Mouse (Mus musculus) forebrain, embryonic 11.5 days (tissue): ENCODE measurements around the gene Mcm6. TPM values are rescaled to one million over a fixed set of nuclear protein-coding genes. Genes with fewer than 3 reads are reported as not detected.

Source experiments
- ATAC-seq: fragments of 200-750 bp; cut with Nextera tagmentation; replicated peaks from 2 replicates; pipeline ENCODE4 v1.8.0; 2017; ENCODE audit warnings: moderate TSS enrichment; ENCODE audit not compliant: low FRiP score
- DNase-seq: peaks from one replicate; pipeline ENCODE4 v3.0.0-alpha.2; 2017; ENCODE audit warnings: low spot score
- H3K27ac ChIP-seq: fragments of 300-500 bp; sonication (generic); 2 replicates; pipeline ENCODE4 v1.5.1; 2014; ENCODE audit warnings: low read depth, low read length
- H3K27me3 ChIP-seq: fragments of 300-500 bp; sonication (generic); 2 replicates; pipeline ENCODE4 v1.6.1; 2014; ENCODE audit warnings: mild to moderate bottlenecking, low read length, mixed read lengths; ENCODE audit not compliant: control insufficient read depth, insufficient read depth
- H3K36me3 ChIP-seq: fragments of 300-500 bp; sonication (generic); 2 replicates; pipeline ENCODE4 v1.6.1; 2014; ENCODE audit warnings: mild to moderate bottlenecking, low read length, moderate library complexity, mixed read lengths; ENCODE audit not compliant: control insufficient read depth, insufficient read depth
- H3K4me1 ChIP-seq: fragments of 300-500 bp; sonication (generic); replicated peaks from 2 replicates; pipeline ENCODE4 v1.6.1; 2014; ENCODE audit warnings: low read length, mixed read lengths; ENCODE audit not compliant: control insufficient read depth, insufficient read depth
- H3K4me2 ChIP-seq: fragments of 300-500 bp; sonication (generic); 2 replicates; pipeline ENCODE4 v1.6.1; 2014; ENCODE audit warnings: low read depth, mild to moderate bottlenecking, low read length, moderate library complexity, mixed read lengths; ENCODE audit not compliant: severe bottlenecking
- H3K4me3 ChIP-seq: fragments of 300-500 bp; sonication (generic); 2 replicates; pipeline ENCODE4 v1.5.1; 2014; ENCODE audit warnings: low read depth, low read length
- H3K9ac ChIP-seq: fragments of 300-500 bp; sonication (generic); 2 replicates; pipeline ENCODE4 v1.6.1; 2014; ENCODE audit warnings: low read length
- H3K9me3 ChIP-seq: fragments of 300-500 bp; sonication (generic); 2 replicates; pipeline ENCODE4 v1.6.1; 2016; ENCODE audit warnings: low read length, mixed read lengths; ENCODE audit not compliant: control insufficient read depth
- WGBS: fragments of 180-500 bp; shearing (Covaris S2); extraction: QIAGEN DNeasy Blood & Tissue Kit; methylation state at CpG from one replicate; pipeline ENCODE4 v1.1.7; 2014; 5-methylcytosine and 5-hydroxymethylcytosine counted together
- polyA plus RNA-seq: library from polyadenylated mRNA; unstranded; fragments of >200 nt; fragmentation: Nextera tagmentation; extraction: Ambion mirVana; gene quantifications from 2 replicates; pipeline ENCODE4 v1.2.1, GENCODE M21; 2014

Gene Mcm6
- polyA plus RNA-seq: 343 and 344 TPM in 2 replicates

GRCm38 (mm10) chr1:128359554-128360376 is at the start of gene Mcm6:
Gene Mcm6 (minus strand): TSS chr1:128359664.
- H3K27ac ChIP-seq: peak within 1 kb of the TSS; percentile 79
- H3K9me3 ChIP-seq: no peaks in the 10 kb centered on the region
- peaks cover 2% of the 10 kb centered on the region; the same call in 1 of the 2 replicates for H3K36me3 ChIP-seq
- H3K4me3 ChIP-seq: peak within 1 kb of the TSS; percentile 88
- 3% methylated on average over 38 of the region's 38 CpGs for WGBS
- DNase-seq: peak; percentile 96
- peak within 1 kb of the TSS; percentile 62 for H3K4me2 ChIP-seq
- ATAC-seq: peak; percentile 99
- H3K27me3 ChIP-seq: no peaks in the 10 kb centered on the region
- H3K9ac ChIP-seq: peak within 1 kb of the TSS; percentile 92
- H3K4me1 ChIP-seq: 0 out of 2 replicates have a peak, but pooled peaks cover 2% of the 10 kb centered on the region

GRCm38 (mm10) chr1:128406846-128407245 is 47.4 kb upstream of the Mcm6 start:
- peaks cover 2% of the 10 kb centered on the region; the same call in 1 of the 2 replicates for H3K4me1 ChIP-seq
- H3K9ac ChIP-seq: no peak overlapping the region
- no peak overlapping the region for H3K4me3 ChIP-seq
- DNase-seq: no peak
- H3K27ac ChIP-seq: 0 out of 2 replicates have a peak overlapping the region, but pooled peaks have one; percentile 46
- H3K9me3 ChIP-seq: no peaks in the 10 kb centered on the region
- H3K4me2 ChIP-seq: no peak overlapping the region
- H3K27me3 ChIP-seq: no peaks in the 10 kb centered on the region
- WGBS: 10% methylated on average over 1 of the region's 1 CpGs
- no peak; the same call in 1 of the 2 replicates for ATAC-seq
- H3K36me3 ChIP-seq: no peaks in the 10 kb centered on the region

- Histone ChIP-seq H3K4me1 (peaks cover 5% of the 10 kb centered on the region; the same call in 1 of the 2 replicates), H3K27ac (0 out of 2 replicates have a peak overlapping the region, but pooled peaks have one; percentile 46), H3K9ac (no peak overlapping the region), H3K9me3 (no peaks in the 10 kb centered on the region), H3K4me2 (no peak overlapping the region), H3K27me3 (no peaks in the 10 kb centered on the region), H3K4me3 (no peak overlapping the region), H3K36me3 (no peaks in the 10 kb centered on the region)
- no peak for DNase-seq
- WGBS: 30% methylated on average over 1 of the region's 1 CpGs
- peak; percentile 57; the same call in 1 of the 2 replicates for ATAC-seq
Measured at GRCm38 (mm10) chr1:128405675-128406074, 46.2 kb upstream of the Mcm6 start.

- Histone ChIP-seq H3K4me2 (no peak overlapping the region), H3K27ac (peak overlapping the region; percentile 37), H3K9ac (no peak overlapping the region), H3K27me3 (no peaks in the 10 kb centered on the region), H3K4me3 (no peak overlapping the region), H3K36me3 (no peaks in the 10 kb centered on the region), H3K4me1 (peaks cover 5% of the 10 kb centered on the region; the same call in 1 of the 2 replicates), H3K9me3 (no peaks in the 10 kb centered on the region)
- ATAC-seq (peak; percentile 81), DNase-seq (no peak)
- 18% methylated on average over 2 of the region's 2 CpGs for WGBS
Measured at GRCm38 (mm10) chr1:128405041-128405481, 45.6 kb upstream of the Mcm6 start.

GRCm38 (mm10) chr1:128400926-128401325 is 41.5 kb upstream of the Mcm6 start:
- 17% methylated on average over 2 of the region's 2 CpGs for WGBS
- no peak overlapping the region for H3K9ac ChIP-seq
- no peaks in the 10 kb centered on the region for H3K36me3 ChIP-seq
- DNase-seq: no peak
- H3K4me3 ChIP-seq: no peak overlapping the region
- H3K27me3 ChIP-seq: no peaks in the 10 kb centered on the region
- H3K27ac ChIP-seq: no peak overlapping the region
- H3K4me1 ChIP-seq: peaks cover 5% of the 10 kb centered on the region; the same call in 1 of the 2 replicates
- no peaks in the 10 kb centered on the region for H3K9me3 ChIP-seq
- no peak overlapping the region for H3K4me2 ChIP-seq
- 0 out of 2 replicates have a peak, but pooled peaks have one; percentile 22 for ATAC-seq

GRCm38 (mm10) chr1:128399941-128400915 is 40.8 kb upstream of the Mcm6 start:
- Histone ChIP-seq H3K9me3 (no peaks in the 10 kb centered on the region), H3K27me3 (no peaks in the 10 kb centered on the region), H3K36me3 (no peaks in the 10 kb centered on the region), H3K27ac (no peak overlapping the region; the same call in 1 of the 2 replicates), H3K4me2 (no peak overlapping the region), H3K4me3 (no peak overlapping the region), H3K4me1 (peaks cover 5% of the 10 kb centered on the region; the same call in 1 of the 2 replicates), H3K9ac (no peak overlapping the region)
- WGBS: 30% methylated on average over 5 of the region's 5 CpGs
- ATAC-seq (peak; percentile 37; the same call in 1 of the 2 replicates), DNase-seq (no peak)

GRCm38 (mm10) chr1:128398738-128399445 is 39.4 kb upstream of the Mcm6 start:
- 94% methylated on average over 5 of the region's 5 CpGs for whole genome bisulfite sequencing
- Histone ChIP-seq H3K9ac (no peak overlapping the region), H3K4me2 (no peak overlapping the region), H3K27me3 (no peaks in the 10 kb centered on the region), H3K4me1 (peaks cover 5% of the 10 kb centered on the region; the same call in 1 of the 2 replicates), H3K27ac (no peak overlapping the region), H3K4me3 (no peak overlapping the region), H3K9me3 (no peaks in the 10 kb centered on the region), H3K36me3 (no peaks in the 10 kb centered on the region)
- no peak for ATAC-seq
- DNase-seq: no peak
